Mouse (Mus musculus): ENCODE measurements at regions not wholly inside any gene's neighbourhood (a gene's known extent, or its start where the extent isn't known, plus 50 kb on each side); places are given as distances from the start of the nearest gene placed in this dataset.

DNA sequence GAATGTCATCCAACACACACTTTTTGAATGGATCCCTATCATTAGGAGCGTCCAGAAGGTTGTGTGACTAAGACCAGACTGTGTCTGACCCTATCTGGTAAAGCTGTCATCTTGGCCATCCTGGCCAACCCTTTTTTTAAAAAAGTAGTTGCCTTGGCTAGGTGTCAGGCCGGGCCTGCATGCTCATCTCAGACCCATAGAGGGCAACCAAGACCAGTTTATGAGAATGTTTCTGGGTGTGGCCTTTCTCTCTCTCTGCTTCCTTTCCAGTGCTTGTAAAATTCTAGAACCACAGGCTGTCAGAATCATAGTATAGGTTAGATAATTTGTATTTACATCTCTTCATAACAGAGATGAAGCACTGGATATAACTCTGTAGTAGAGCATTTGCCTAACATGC is 62.8 kb upstream of the Las1l start:
- Histone ChIP-seq H3K9me3 (replicated peaks; ENCODE audit: insufficient read depth, low read length) (no peaks in the 10 kb centered on the region), H3K27ac (ENCODE audit: control insufficient read depth, low read depth, low read length) (no peak overlapping the region), H3K27me3 (ENCODE audit: control insufficient read depth in 1 of 2, insufficient read depth in 2 of 2, low read length in 2 of 2) (no peaks in the 10 kb centered on the region), H3K9ac (ENCODE audit: control insufficient read depth, low read depth, low read length, poor library complexity, severe bottlenecking) (no peak overlapping the region), H3K4me1 (ENCODE audit: control insufficient read depth in 1 of 2, insufficient read depth in 2 of 2, low read length in 2 of 2) (no peaks in the 10 kb centered on the region), H3K36me3 (ENCODE audit: control insufficient read depth in 1 of 2, insufficient read depth in 2 of 2, low read length in 2 of 2) (no peaks in the 10 kb centered on the region), H3K79me2 (ENCODE audit: control insufficient read depth, insufficient read depth, low read length, poor library complexity) (no peaks in the 10 kb centered on the region), H3K4me3 (ENCODE audit: control insufficient read depth in 1 of 2, insufficient read depth in 1 of 2, low read depth in 2 of 2, low read length in 2 of 2) (no peak overlapping the region)
- peak; percentile 60 for DNase-seq (ENCODE audit: low read depth, low spot score)
- TF ChIP-seq SMC3 (IDR thresholded peaks at IDR 0.05; ENCODE audit: low read depth, low read length): peak; percentile 83
- TF ChIP-seq RAD21 (IDR thresholded peaks at IDR 0.05; ENCODE audit: low read depth, low read length): peak; percentile 87
- no peak for TF ChIP-seq ZMIZ1 (IDR thresholded peaks at IDR 0.05; ENCODE audit: low read depth, low read length)
- peak; percentile 76 for TF ChIP-seq ZC3H11A (IDR thresholded peaks at IDR 0.05; ENCODE audit: low read depth, low read length)
- TF ChIP-seq CHD1 (IDR thresholded peaks at IDR 0.05; ENCODE audit: low read depth, low read length): no peak
- TF ChIP-seq CTCF (IDR thresholded peaks at IDR 0.05 in 2 of 3, conservative IDR thresholded peaks at IDR 0.05 in 1 of 3; ENCODE audit: control insufficient read depth in 1 of 3, insufficient read depth in 1 of 3, low read depth in 2 of 3, low read length in 3 of 3, poor library complexity in 1 of 3, severe bottlenecking in 1 of 3): peak; percentile 40 to 80 (median 60)

DNA sequence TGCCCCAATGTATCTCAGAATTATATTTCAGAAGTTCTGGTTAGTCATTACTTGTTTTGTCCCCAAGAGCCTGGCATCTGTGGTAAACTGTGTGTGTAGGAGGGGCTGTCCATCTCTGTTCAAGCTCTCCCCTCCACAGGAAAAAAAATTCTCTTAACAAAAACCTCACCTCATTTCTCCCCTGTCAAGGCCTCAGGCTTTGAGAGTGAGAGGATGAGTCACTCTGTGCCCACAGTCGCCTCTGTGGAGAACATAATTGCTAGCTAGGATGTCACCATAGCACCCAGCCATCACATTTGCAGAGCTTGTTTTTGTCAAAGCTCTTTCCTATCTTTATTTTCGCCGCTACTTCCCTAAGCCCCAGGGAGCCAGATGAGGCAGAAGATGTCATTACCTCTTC is 63.6 kb upstream of the Las1l start:
- H3K36me3 ChIP-seq (ENCODE audit: control insufficient read depth in 1 of 2, insufficient read depth in 2 of 2, low read length in 2 of 2): no peaks in the 10 kb centered on the region
- H3K4me3 ChIP-seq (ENCODE audit: control insufficient read depth in 1 of 2, insufficient read depth in 1 of 2, low read depth in 2 of 2, low read length in 2 of 2): no peak overlapping the region
- no peak for TF ChIP-seq MAX (IDR thresholded peaks at IDR 0.05; ENCODE audit: low read length)
- TF ChIP-seq MXI1 (IDR thresholded peaks at IDR 0.05; ENCODE audit: low read depth, low read length): no peak
- TF ChIP-seq TAL1 (IDR thresholded peaks at IDR 0.05; ENCODE audit: low read length): no peak
- no peak for TF ChIP-seq ELF1 (IDR thresholded peaks at IDR 0.05; ENCODE audit: low read depth, low read length)
- TF ChIP-seq POLR2A (IDR thresholded peaks at IDR 0.05; ENCODE audit: control insufficient read depth in 1 of 2, insufficient read depth in 1 of 2, low read depth in 1 of 2, low read length in 2 of 2, poor library complexity in 1 of 2): no peak
- no peak for TF ChIP-seq ZMIZ1 (IDR thresholded peaks at IDR 0.05; ENCODE audit: low read depth, low read length)
- no peak for TF ChIP-seq MYB (IDR thresholded peaks at IDR 0.05; ENCODE audit: low read depth, low read length)
- no peak for TF ChIP-seq ETS1 (IDR thresholded peaks at IDR 0.05; ENCODE audit: low read depth, low read length)
- no peak for TF ChIP-seq ZC3H11A (IDR thresholded peaks at IDR 0.05; ENCODE audit: low read depth, low read length)
- no peak for TF ChIP-seq ZNF384 (IDR thresholded peaks at IDR 0.05; ENCODE audit: low read depth, low read length)
- no peak for TF ChIP-seq HCFC1 (IDR thresholded peaks at IDR 0.05; ENCODE audit: low read depth, low read length)
- TF ChIP-seq MAZ (IDR thresholded peaks at IDR 0.05; ENCODE audit: low read depth, low read length): no peak
- no peak for TF ChIP-seq GATA1 (IDR thresholded peaks at IDR 0.05; ENCODE audit: low read depth, low read length)
- no peak for TF ChIP-seq TCF12 (IDR thresholded peaks at IDR 0.05; ENCODE audit: low read depth, low read length)
- no peak for TF ChIP-seq SMC3 (IDR thresholded peaks at IDR 0.05; ENCODE audit: low read depth, low read length)
- no peak for TF ChIP-seq USF1 (IDR thresholded peaks at IDR 0.05; ENCODE audit: low read depth, low read length)
- TF ChIP-seq UBTF (IDR thresholded peaks at IDR 0.05; ENCODE audit: borderline replicate concordance, insufficient read depth, low read depth, low read length): no peak
- H3K27ac ChIP-seq (ENCODE audit: control insufficient read depth, low read depth, low read length): no peak overlapping the region
- H3K9ac ChIP-seq (ENCODE audit: control insufficient read depth, low read depth, low read length, poor library complexity, severe bottlenecking): no peak overlapping the region
- H3K9me3 ChIP-seq (replicated peaks; ENCODE audit: insufficient read depth, low read length): no peaks in the 10 kb centered on the region
- no peaks in the 10 kb centered on the region for H3K27me3 ChIP-seq (ENCODE audit: control insufficient read depth in 1 of 2, insufficient read depth in 2 of 2, low read length in 2 of 2)
- no peaks in the 10 kb centered on the region for H3K4me1 ChIP-seq (ENCODE audit: control insufficient read depth in 1 of 2, insufficient read depth in 2 of 2, low read length in 2 of 2)
- DNase-seq (ENCODE audit: low read depth, low spot score): no peak
- H3K79me2 ChIP-seq (ENCODE audit: control insufficient read depth, insufficient read depth, low read length, poor library complexity): no peaks in the 10 kb centered on the region
